ENCODE assay signal across 12 mouse cellular contexts in the genomic region with DNA sequence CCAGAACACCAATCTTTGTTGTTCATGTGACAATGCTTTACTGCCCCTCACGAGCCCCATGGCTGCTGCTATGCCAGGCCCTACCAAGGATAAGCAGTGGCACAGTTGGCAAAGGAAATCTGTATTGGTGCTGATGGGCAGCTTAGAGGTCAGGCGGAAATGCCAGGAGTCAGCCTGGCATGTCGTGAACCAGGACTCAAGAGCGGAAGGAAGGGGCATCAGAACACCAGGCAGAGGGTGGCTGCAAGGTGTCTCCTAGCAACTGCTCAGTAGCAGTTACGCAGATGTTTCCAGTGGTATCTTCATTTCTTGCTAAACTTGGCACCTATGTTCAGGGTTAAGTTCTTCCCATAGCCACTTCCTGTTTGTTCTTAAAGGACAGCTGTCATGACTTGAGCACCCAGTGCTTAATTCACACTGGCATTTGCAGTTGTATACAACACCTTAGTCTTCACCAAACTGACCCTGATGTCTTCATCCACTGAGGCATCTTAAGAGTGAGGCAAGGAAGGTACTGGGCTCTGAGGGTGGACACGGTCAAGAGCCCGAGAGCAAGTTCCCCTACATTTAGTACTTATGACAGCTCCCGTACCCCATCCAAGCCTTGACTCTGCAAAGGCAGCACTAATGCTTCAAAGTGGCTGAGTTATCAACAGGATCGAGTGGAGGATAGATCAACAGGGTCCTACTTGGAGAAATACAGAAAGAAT. TPM values are rescaled to one million over a fixed set of nuclear protein-coding genes. Genes with fewer than 3 reads are reported as not detected.
DNase-seq lines count a peak whose midpoint lies in the region; ATAC-seq and TF ChIP-seq lines count a peak whose summit lies in the region.
"Had no signal": no experiment of that assay in that cellular context is flagged by ENCODE, and none has a peak within 500 bp of the region (broad histone marks: within the 10 kb centered on the region; RNA-seq: fewer than 3 reads in every experiment).

No protein-coding gene starts in this region.

- H3K9ac ChIP-seq in liver, postnatal 0 days (replicated peaks), result no peak overlapping the region
- H3K9ac ChIP-seq: embryonic facial prominence, embryonic 15.5 days; intestine, embryonic 15.5 days; limb, embryonic 13.5 days; lung, embryonic 15.5 days had no signal

- peaks cover under 1% of the 10 kb centered on the region; the same call in 1 of the 2 replicates for H3K36me3 ChIP-seq in liver, postnatal 0 days (replicated peaks; ENCODE audit: insufficient read depth, low read length)
- H3K36me3 ChIP-seq in thymus, adult 2 months (ENCODE audit: control insufficient read depth, insufficient read depth, low read length), result no peaks in the 10 kb centered on the region
- H3K36me3 ChIP-seq: embryonic facial prominence, embryonic 15.5 days; intestine, embryonic 15.5 days; lung, embryonic 15.5 days had no signal

- H3K9me3 ChIP-seq in liver, postnatal 0 days (ENCODE audit: low read length), result no peaks in the 10 kb centered on the region
- H3K9me3 ChIP-seq: embryonic facial prominence, embryonic 15.5 days; intestine, embryonic 15.5 days; limb, embryonic 13.5 days; lung, embryonic 15.5 days had no signal

- no peak for TF ChIP-seq EP300 in liver, postnatal 0 days (IDR thresholded peaks at IDR 0.05; ENCODE audit: low read depth)

- no peaks in the 10 kb centered on the region for H3K4me1 ChIP-seq in liver, postnatal 0 days (ENCODE audit: insufficient read depth)
- H3K4me1 ChIP-seq in thymus, adult 2 months (replicated peaks; ENCODE audit: control insufficient read depth, insufficient read depth, low read length), result peaks cover 56% of the 10 kb centered on the region
- H3K4me1 ChIP-seq: intestine, embryonic 15.5 days; limb, embryonic 13.5 days; lung, embryonic 15.5 days had no signal

- H3K4me3 ChIP-seq in liver, postnatal 0 days (ENCODE audit: low read depth, low read length), result no peak overlapping the region
- H3K4me3 ChIP-seq in thymus, adult 2 months (ENCODE audit: control insufficient read depth, insufficient read depth, low read length), result peak overlapping the region; percentile 9; the same call in 1 of the 2 replicates
- no peak overlapping the region for H3K4me3 ChIP-seq in gastrocnemius, adult 2 months
- H3K4me3 ChIP-seq: embryonic facial prominence, embryonic 15.5 days; intestine, embryonic 15.5 days; limb, embryonic 13.5 days; lung, embryonic 15.5 days had no signal

- peak; percentile 57 for ATAC-seq in liver, postnatal 0 days

- TF ChIP-seq CTCF in liver, postnatal 0 days (IDR thresholded peaks at IDR 0.05; ENCODE audit: low read depth), result no peak
- TF ChIP-seq CTCF in thymus, adult 2 months (IDR thresholded peaks at IDR 0.05; ENCODE audit: borderline replicate concordance, control insufficient read depth, extremely low read depth, insufficient read depth, low read length, poor library complexity), result no peak
- TF ChIP-seq CTCF in gastrocnemius, adult 2 months (IDR thresholded peaks at IDR 0.05), result no peak

- no peak for DNase-seq in liver, postnatal 0 days
- no peak for DNase-seq in liver
- DNase-seq in CD4-positive, CD25-positive, alpha-beta regulatory T cell, adult 2 months (ENCODE audit: low read depth, low spot score), result peak; percentile 64
- peak; percentile 74 for DNase-seq in induced T-regulatory cell, adult 2 months (ENCODE audit: low read depth)
- DNase-seq in thymus, adult 2 months, result peak; percentile 68
- DNase-seq in gastrocnemius, adult 2 months, result no peak
- no peak for DNase-seq in cerebellum, postnatal 36 days
- DNase-seq in kidney, postnatal 25 days, result no peak

- no peak overlapping the region for H3K4me2 ChIP-seq in liver, postnatal 0 days (ENCODE audit: low read depth, low read length)
- H3K4me2 ChIP-seq: embryonic facial prominence, embryonic 15.5 days; intestine, embryonic 15.5 days; limb, embryonic 13.5 days; lung, embryonic 15.5 days had no signal

- H3K27me3 ChIP-seq in liver, postnatal 0 days (ENCODE audit: insufficient read depth, low read length), result no peaks in the 10 kb centered on the region
- H3K27me3 ChIP-seq in thymus, adult 2 months (ENCODE audit: control insufficient read depth, insufficient read depth, low read length), result no peaks in the 10 kb centered on the region
- H3K27me3 ChIP-seq: embryonic facial prominence, embryonic 15.5 days; intestine, embryonic 15.5 days; lung, embryonic 15.5 days had no signal

- H3K27ac ChIP-seq in liver, postnatal 0 days (ENCODE audit: low read depth), result peak overlapping the region; percentile 34; the same call in 1 of the 2 replicates
- peak overlapping the region; percentile 98 for H3K27ac ChIP-seq in thymus, adult 2 months (ENCODE audit: control insufficient read depth, insufficient read depth, low read length)
- H3K27ac ChIP-seq in gastrocnemius, adult 2 months, result no peak overlapping the region
- H3K27ac ChIP-seq: embryonic facial prominence, embryonic 15.5 days; intestine, embryonic 15.5 days; limb, embryonic 13.5 days; lung, embryonic 15.5 days had no signal

- intact Hi-C loops in gastrocnemius, adult 2 months (cut with DNase I), result loop anchor here (1.0 to 5.0 kb wide), 3 partner anchors 53 to 335 kb away; no protein-coding TSS in a partner anchor

- TF ChIP-seq POLR2A in thymus, adult 2 months (IDR thresholded peaks at IDR 0.05; ENCODE audit: control insufficient read depth, extremely low read depth, insufficient read depth, low read length, poor library complexity), result peak; percentile 56; the same call in 1 of the 2 replicates

- WGBS in liver, postnatal 0 days (ENCODE audit: insufficient replicate concordance), result 73% methylated on average over 9 of the region's 9 CpGs
- 33% methylated on average over 9 of the region's 9 CpGs for WGBS in thymus, adult 2 months

RNA-seq across cellular contexts. Expression of gene Tmem218, which starts 22.6 kb away (rescaled TPM):
- polyA plus RNA-seq in liver, postnatal 0 days (2015; fragmentation: Nextera tagmentation; extraction: Ambion mirVana), result 2.7 and 3.3 TPM in 2 replicates
- 2.7 and 2.9 TPM in 2 replicates for polyA plus RNA-seq in thymus, adult 2 months (2012; rRNA removed)
- 1 to 10 TPM; 2.5 to 4.2 TPM for total RNA-seq in gastrocnemius, adult 2 months (2021)

RNA-seq across cellular contexts. Expression of gene Slc37a2, which starts 24.9 kb away (rescaled TPM):
- polyA plus RNA-seq in liver, postnatal 0 days (2015; fragmentation: Nextera tagmentation; extraction: Ambion mirVana), result 1.7 and 1.9 TPM in 2 replicates
- polyA plus RNA-seq in thymus, adult 2 months (2012; rRNA removed), result 38.2 and 44.1 TPM in 2 replicates
- under 1 TPM; 0.36 to 0.50 TPM for total RNA-seq in gastrocnemius, adult 2 months (2021)

Comparison
In these comparisons a context has a peak if more than half of its experiments do, and no peak if none do; other contexts are left out.
1. DNase-seq: peak in CD4-positive, CD25-positive, alpha-beta regulatory T cell, adult 2 months (single experiment), induced T-regulatory cell, adult 2 months (single experiment) and thymus, adult 2 months (single experiment); none in liver, postnatal 0 days (single experiment), liver (single experiment), gastrocnemius, adult 2 months (single experiment), cerebellum, postnatal 36 days (0 of 2) and kidney, postnatal 25 days (0 of 2).
2. RNA of gene Slc37a2, which starts 24.9 kb away (polyA plus RNA-seq): 38.2 to 44.1 TPM in thymus, adult 2 months; 1.7 to 1.9 TPM in liver, postnatal 0 days; every median in the first group is over 10 times any median in the second.